Mouse (Mus musculus): Measurements from ENCODE around the gene Lhfpl2. TPM values are rescaled to one million over a fixed set of nuclear protein-coding genes. Genes with fewer than 3 reads are reported as not detected.

The Lhfpl2 gene
- polyA plus RNA-seq, 1 experiment from 2014 or later: 4.3 TPM

- no peak for TF ChIP-seq CTCF (IDR thresholded peaks at IDR 0.05; ENCODE audit: low read depth)
- TF ChIP-seq EP300 (IDR thresholded peaks at IDR 0.05; ENCODE audit: low read depth): no peak
- no peaks in the 10 kb centered on the region for H3K27me3 ChIP-seq (ENCODE audit: insufficient read depth, low read length)
- H3K9me3 ChIP-seq (ENCODE audit: low read length): no peaks in the 10 kb centered on the region
- DNase-seq: no peak
- H3K27ac ChIP-seq (ENCODE audit: low read depth): no peak overlapping the region
- no peak for ATAC-seq
- no peaks in the 10 kb centered on the region; the same call in 1 of the 2 replicates for H3K4me1 ChIP-seq (ENCODE audit: insufficient read depth)
- 68% methylated on average over 10 of the region's 10 CpGs for WGBS (ENCODE audit: insufficient replicate concordance)
- no peak overlapping the region for H3K4me2 ChIP-seq (ENCODE audit: low read depth, low read length)
- H3K36me3 ChIP-seq (replicated peaks; ENCODE audit: insufficient read depth, low read length): no peaks in the 10 kb centered on the region
- H3K9ac ChIP-seq (replicated peaks): no peak overlapping the region
- no peak overlapping the region for H3K4me3 ChIP-seq (ENCODE audit: low read depth, low read length)
These were observed 130.8 kb downstream of the Lhfpl2 start for GRCm38 (mm10) chr13:94188200-94189086.

GRCm38 (mm10) chr13:94190386-94190785 is 132.8 kb downstream of the Lhfpl2 start:
- H3K4me1 ChIP-seq (ENCODE audit: insufficient read depth): no peaks in the 10 kb centered on the region
- WGBS (ENCODE audit: insufficient replicate concordance): 90% methylated on average over 1 of the region's 1 CpGs
- H3K36me3 ChIP-seq (replicated peaks; ENCODE audit: insufficient read depth, low read length): 0 out of 2 replicates have a peak, but pooled peaks cover 3% of the 10 kb centered on the region
- H3K9ac ChIP-seq (replicated peaks): no peak overlapping the region
- DNase-seq: no peak
- H3K27ac ChIP-seq (ENCODE audit: low read depth): no peak overlapping the region
- no peak for ATAC-seq
- no peak overlapping the region for H3K4me2 ChIP-seq (ENCODE audit: low read depth, low read length)
- no peak for TF ChIP-seq EP300 (IDR thresholded peaks at IDR 0.05; ENCODE audit: low read depth)
- no peak for TF ChIP-seq CTCF (IDR thresholded peaks at IDR 0.05; ENCODE audit: low read depth)
- H3K9me3 ChIP-seq (ENCODE audit: low read length): no peaks in the 10 kb centered on the region
- H3K4me3 ChIP-seq (ENCODE audit: low read depth, low read length): no peak overlapping the region
- H3K27me3 ChIP-seq (ENCODE audit: insufficient read depth, low read length): no peaks in the 10 kb centered on the region

- Histone ChIP-seq H3K4me2 (ENCODE audit: low read depth, low read length) (no peak overlapping the region), H3K9me3 (ENCODE audit: low read length) (no peaks in the 10 kb centered on the region), H3K9ac (replicated peaks) (no peak overlapping the region), H3K36me3 (replicated peaks; ENCODE audit: insufficient read depth, low read length) (0 out of 2 replicates have a peak, but pooled peaks cover 8% of the 10 kb centered on the region), H3K4me1 (ENCODE audit: insufficient read depth) (no peaks in the 10 kb centered on the region), H3K27me3 (ENCODE audit: insufficient read depth, low read length) (no peaks in the 10 kb centered on the region), H3K4me3 (ENCODE audit: low read depth, low read length) (no peak overlapping the region), H3K27ac (ENCODE audit: low read depth) (no peak overlapping the region)
- no peak for ATAC-seq
- WGBS (ENCODE audit: insufficient replicate concordance): 85% methylated on average over 4 of the region's 4 CpGs
- no peak for TF ChIP-seq EP300 (IDR thresholded peaks at IDR 0.05; ENCODE audit: low read depth)
- no peak for TF ChIP-seq CTCF (IDR thresholded peaks at IDR 0.05; ENCODE audit: low read depth)
- no peak for DNase-seq
These were observed 135.6 kb downstream of the Lhfpl2 start for GRCm38 (mm10) chr13:94193227-94193626.

- Histone ChIP-seq H3K9ac (replicated peaks) (no peak overlapping the region), H3K4me3 (ENCODE audit: low read depth, low read length) (no peak overlapping the region), H3K27ac (ENCODE audit: low read depth) (no peak overlapping the region), H3K9me3 (ENCODE audit: low read length) (no peaks in the 10 kb centered on the region), H3K36me3 (replicated peaks; ENCODE audit: insufficient read depth, low read length) (0 out of 2 replicates have a peak, but pooled peaks cover 8% of the 10 kb centered on the region), H3K4me2 (ENCODE audit: low read depth, low read length) (no peak overlapping the region), H3K4me1 (ENCODE audit: insufficient read depth) (no peaks in the 10 kb centered on the region), H3K27me3 (ENCODE audit: insufficient read depth, low read length) (no peaks in the 10 kb centered on the region)
- ATAC-seq: no peak
- WGBS (ENCODE audit: insufficient replicate concordance): 76% methylated on average over 6 of the region's 6 CpGs
- TF ChIP-seq CTCF (IDR thresholded peaks at IDR 0.05; ENCODE audit: low read depth) (no peak), EP300 (IDR thresholded peaks at IDR 0.05; ENCODE audit: low read depth) (no peak)
- no peak for DNase-seq
These were observed 141.0 kb downstream of the Lhfpl2 start for GRCm38 (mm10) chr13:94198616-94199015.

- Histone ChIP-seq H3K9me3 (ENCODE audit: low read length) (no peaks in the 10 kb centered on the region), H3K9ac (replicated peaks) (no peak overlapping the region), H3K36me3 (replicated peaks; ENCODE audit: insufficient read depth, low read length) (peaks cover 6% of the 10 kb centered on the region; the same call in 1 of the 2 replicates), H3K27ac (ENCODE audit: low read depth) (no peak overlapping the region), H3K4me2 (ENCODE audit: low read depth, low read length) (no peak overlapping the region), H3K27me3 (ENCODE audit: insufficient read depth, low read length) (no peaks in the 10 kb centered on the region), H3K4me1 (ENCODE audit: insufficient read depth) (no peaks in the 10 kb centered on the region), H3K4me3 (ENCODE audit: low read depth, low read length) (no peak overlapping the region)
- 76% methylated on average over 8 of the region's 8 CpGs for WGBS (ENCODE audit: insufficient replicate concordance)
- no peak for TF ChIP-seq CTCF (IDR thresholded peaks at IDR 0.05; ENCODE audit: low read depth)
- ATAC-seq: no peak
- no peak for DNase-seq
These were observed 142.2 kb downstream of the Lhfpl2 start for GRCm38 (mm10) chr13:94199829-94200228.

- 11% methylated on average over 6 of the region's 6 CpGs for WGBS (ENCODE audit: insufficient replicate concordance)
- no peak for ATAC-seq
- peaks cover 20% of the 10 kb centered on the region for H3K36me3 ChIP-seq (replicated peaks; ENCODE audit: insufficient read depth, low read length)
- no peak overlapping the region for H3K4me3 ChIP-seq (ENCODE audit: low read depth, low read length)
- no peaks in the 10 kb centered on the region for H3K4me1 ChIP-seq (ENCODE audit: insufficient read depth)
- H3K9ac ChIP-seq (replicated peaks): no peak overlapping the region
- H3K27me3 ChIP-seq (ENCODE audit: insufficient read depth, low read length): no peaks in the 10 kb centered on the region
- DNase-seq: peak; percentile 27
- TF ChIP-seq CTCF (IDR thresholded peaks at IDR 0.05; ENCODE audit: low read depth): peak; percentile 86
- no peak for TF ChIP-seq EP300 (IDR thresholded peaks at IDR 0.05; ENCODE audit: low read depth)
- no peak overlapping the region for H3K27ac ChIP-seq (ENCODE audit: low read depth)
- no peak overlapping the region for H3K4me2 ChIP-seq (ENCODE audit: low read depth, low read length)
- H3K9me3 ChIP-seq (ENCODE audit: low read length): no peaks in the 10 kb centered on the region
These were observed 147.6 kb downstream of the Lhfpl2 start for GRCm38 (mm10) chr13:94205234-94205633.
